Mouse (Mus musculus) G1E-ER4 (cell line): ENCODE data around the gene Zfp668. TPM values are rescaled to one million over a fixed set of nuclear protein-coding genes. Genes with fewer than 3 reads are reported as not detected.

Experiments used
- GATA1 ChIP-seq: IDR thresholded peaks from one replicate; pipeline ENCODE4 v1.8.0; 2012; ENCODE audit warnings: low read length, inconsistent platforms
- polyA plus RNA-seq: library from polyadenylated mRNA; stranded (reverse); fragments of >175 nt; gene quantifications from 2 replicates; pipeline ENCODE4 v1.2.3, GENCODE M21; 2012

Zfp668 gene
- polyA plus RNA-seq, 1 experiment: 36.7 TPM

GRCm38 (mm10) chr7:127874812-127875626 lies 1.6 kb downstream of the Zfp668 start:
- no peak for TF ChIP-seq GATA1

GRCm38 (mm10) chr7:127870136-127870821 lies 6.3 kb downstream of the Zfp668 start:
- no peak for TF ChIP-seq GATA1

GRCm38 (mm10) chr7:127869149-127869810 lies 7.3 kb downstream of the Zfp668 start:
- TF ChIP-seq GATA1: no peak

- no peak for TF ChIP-seq GATA1
Observed at GRCm38 (mm10) chr7:127867641-127868040, 9.0 kb downstream of the Zfp668 start.

GRCm38 (mm10) chr7:127866434-127866833 lies 10.2 kb downstream of the Zfp668 start:
- no peak for TF ChIP-seq GATA1

- peak; percentile 14 for TF ChIP-seq GATA1
Observed at GRCm38 (mm10) chr7:127858258-127858657, 18.4 kb downstream of the Zfp668 start.

GRCm38 (mm10) chr7:127850906-127851305 lies 25.7 kb downstream of the Zfp668 start:
- TF ChIP-seq GATA1: no peak

GRCm38 (mm10) chr7:127849973-127850875 lies 26.4 kb downstream of the Zfp668 start:
- no peak for TF ChIP-seq GATA1

GRCm38 (mm10) chr7:127842001-127842718 lies 34.5 kb downstream of the Zfp668 start:
- no peak for TF ChIP-seq GATA1

- TF ChIP-seq GATA1: no peak
Observed at GRCm38 (mm10) chr7:127841340-127842000, 35.2 kb downstream of the Zfp668 start.

- no peak for TF ChIP-seq GATA1
Observed at GRCm38 (mm10) chr7:127840886-127841285, 35.7 kb downstream of the Zfp668 start.

- TF ChIP-seq GATA1: no peak
Observed at GRCm38 (mm10) chr7:127837473-127837872, 39.2 kb downstream of the Zfp668 start.

- no peak for TF ChIP-seq GATA1
Observed at GRCm38 (mm10) chr7:127835550-127835949, 41.1 kb downstream of the Zfp668 start.
